Mouse (Mus musculus) bone marrow, adult 2 months (tissue): Measurements from ENCODE around the gene Krt42.

Experiments used
- CTCF ChIP-seq: fragments of 200-500 bp; IDR thresholded peaks from 2 replicates; pipeline ENCODE4 v1.5.1; 2011; ENCODE audit warnings: low read length, control low read depth; ENCODE audit not compliant: control insufficient read depth, insufficient read depth
- POLR2A ChIP-seq: fragments of 200-500 bp; IDR thresholded peaks from 2 replicates; pipeline ENCODE4 v1.6.1; 2011; ENCODE audit warnings: low read depth, mild to moderate bottlenecking, control low read depth, low read length, borderline replicate concordance; ENCODE audit not compliant: control insufficient read depth

- TF ChIP-seq CTCF (no peak), POLR2A (no peak)
Observed at GRCm38 (mm10) chr11:100219304-100219703, 50.4 kb downstream of the Krt42 start.
